Mouse (Mus musculus) mature B cell (primary cell): ENCODE measurements around the gene Gp9.

Experiments
- in situ Hi-C: fragments of 300-500 bp; cut with MboI; formaldehyde crosslinking; loops from 2 replicates; pipeline ENCODE4 v1.14.3; 2019

Gene Gp9

GRCm38 (mm10) chr6:87777842-87778241, at the start of gene Gp9:
TSS of gene Gp9 (plus strand) at chr6:87778072.
- in situ Hi-C loops: no loop called here

GRCm38 (mm10) chr6:87728102-87728501, 49.8 kb upstream of the Gp9 start:
- in situ Hi-C loops: no loop called here

- in situ Hi-C loops: no loop called here
Observed at GRCm38 (mm10) chr6:87730141-87730540, 47.7 kb upstream of the Gp9 start.

- in situ Hi-C loops: no loop called here
Observed at GRCm38 (mm10) chr6:87730591-87731462, 47.0 kb upstream of the Gp9 start, which contains the start of gene Efcc1. TSS of gene Efcc1 (plus strand) at chr6:87730869.

DNA sequence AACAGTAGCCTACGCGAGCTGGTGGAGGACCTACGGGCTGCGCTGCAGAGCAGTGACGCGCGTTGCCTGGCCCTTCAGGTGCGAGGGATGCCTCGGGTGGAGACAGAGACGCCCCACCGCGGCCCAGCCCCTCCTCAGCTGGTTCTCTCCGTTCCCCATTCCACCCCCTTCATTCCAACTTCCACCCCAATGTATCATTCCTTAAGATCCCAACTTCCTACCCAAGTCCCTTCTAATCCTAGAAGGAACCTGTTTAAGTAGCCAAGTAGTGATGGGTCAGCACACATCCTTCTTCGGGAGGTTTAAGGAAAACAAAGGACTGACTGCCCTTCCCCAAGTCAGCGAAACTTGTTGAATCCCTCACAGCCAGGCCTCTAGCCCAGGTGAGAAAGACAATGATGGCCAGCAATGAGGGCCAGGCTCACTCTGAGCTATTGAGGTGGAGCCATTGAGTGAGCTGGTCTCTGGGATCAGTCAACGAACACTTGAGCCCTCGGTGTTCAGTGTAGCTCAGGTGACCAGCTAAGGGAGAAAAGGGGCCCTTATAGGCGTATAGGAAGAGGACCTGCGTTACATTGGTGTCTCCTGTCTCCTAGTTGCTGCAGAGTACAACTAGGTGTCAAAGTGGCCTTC, 46.3 kb upstream of the Gp9 start:
- in situ Hi-C loops: no loop called here

DNA sequence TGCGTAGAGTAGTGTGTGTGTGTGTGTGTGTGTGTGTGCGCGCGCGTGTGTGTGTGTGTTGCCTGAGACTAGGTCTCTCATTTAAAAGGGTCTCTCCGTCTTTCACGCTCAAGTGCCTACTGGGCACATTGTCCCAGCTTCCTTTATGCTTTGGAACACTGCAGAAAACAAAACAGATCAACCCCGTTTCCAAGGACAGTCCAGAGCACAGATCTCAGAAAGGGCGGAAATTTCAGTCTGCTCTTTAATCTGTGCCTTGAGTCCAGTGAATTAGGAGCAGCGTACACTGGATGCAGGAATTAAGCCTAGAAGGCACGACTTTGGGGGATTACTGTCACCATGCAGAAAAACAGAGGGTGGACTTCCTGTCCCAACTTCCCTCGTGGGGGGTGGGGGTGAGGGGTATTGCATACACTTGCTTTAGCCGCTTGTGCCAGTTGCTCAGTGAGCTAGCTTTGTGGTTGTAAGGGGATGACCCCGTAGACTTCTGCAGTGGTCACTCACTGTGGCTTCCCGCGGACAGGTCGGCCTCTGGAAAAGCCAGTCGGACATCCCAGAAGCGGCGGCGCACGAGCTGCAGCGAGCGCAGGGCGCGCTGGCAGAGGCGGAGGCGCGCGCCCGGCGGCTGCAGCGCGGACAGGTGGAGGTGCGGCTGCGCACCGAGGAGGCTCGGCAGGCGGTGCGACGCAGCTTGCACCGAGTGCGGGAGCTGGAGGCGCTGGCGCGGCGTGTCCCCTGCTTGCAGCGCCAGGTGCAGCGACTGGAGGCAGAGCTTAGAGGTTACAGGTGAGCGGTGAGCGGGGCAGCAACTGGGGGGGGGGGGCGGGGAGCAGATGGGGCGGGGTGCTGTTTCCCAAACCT, 45.5 kb upstream of the Gp9 start:
- in situ Hi-C loops: no loop called here

DNA sequence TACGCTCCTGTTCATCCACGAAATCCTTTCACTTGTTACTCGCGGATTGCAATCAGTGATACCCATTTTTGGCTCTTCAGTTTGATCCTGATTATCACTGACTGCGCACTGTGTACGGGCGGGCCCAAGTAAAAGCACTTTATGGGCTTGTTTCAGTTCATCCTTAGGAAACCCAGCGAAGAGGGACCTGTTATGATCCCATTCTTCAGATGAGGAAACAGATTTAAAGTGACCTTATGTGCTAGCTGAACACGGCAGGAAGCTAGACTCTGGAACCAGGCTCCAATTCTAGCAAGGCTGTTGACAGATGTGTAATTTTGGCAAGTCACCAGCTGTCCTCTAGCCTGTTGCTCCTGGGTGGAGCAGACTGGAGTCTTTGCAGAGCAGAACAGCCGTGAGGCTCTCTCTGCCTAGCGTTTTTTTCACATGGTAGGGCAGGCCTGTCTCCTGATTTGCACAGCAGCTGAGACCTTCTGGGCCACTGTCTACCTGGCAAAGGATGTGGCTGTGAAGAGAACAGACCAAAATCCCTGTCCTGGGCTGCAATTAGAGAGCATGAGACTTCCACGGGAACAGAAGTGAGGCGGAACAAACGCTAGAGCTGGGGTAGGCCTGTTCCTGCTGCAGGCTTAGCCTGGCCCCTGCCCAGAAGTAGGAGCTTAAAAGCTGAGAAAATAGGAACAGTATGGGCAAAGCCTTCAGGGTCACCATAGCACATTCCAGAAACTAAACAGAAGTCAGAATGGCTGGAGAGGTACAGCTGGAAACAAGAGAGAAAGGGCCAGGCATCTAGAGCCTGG, 44.5 kb upstream of the Gp9 start:
- in situ Hi-C loops: no loop called here

DNA sequence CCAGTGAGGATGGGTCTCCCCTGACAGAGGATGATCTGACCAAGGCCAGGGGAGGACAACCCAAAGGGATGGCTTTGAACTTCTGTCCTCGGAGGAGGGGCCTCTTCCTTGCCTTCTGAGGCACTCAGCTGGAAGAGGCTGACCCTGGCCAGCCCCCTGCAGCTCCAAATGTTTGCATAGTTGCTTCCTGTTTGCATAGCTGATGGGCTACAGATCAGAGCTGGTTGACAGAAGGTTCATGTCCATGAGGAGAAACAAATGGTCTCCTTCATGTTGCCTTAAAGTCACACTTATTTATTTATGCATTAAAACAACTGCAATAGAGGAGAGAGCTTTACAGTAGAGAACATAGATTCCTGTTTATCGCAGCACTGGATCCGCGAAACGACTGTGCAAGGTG, 43.7 kb upstream of the Gp9 start:
- in situ Hi-C loops: no loop called here

- in situ Hi-C loops: no loop called here
Observed at GRCm38 (mm10) chr6:87736923-87737322, 40.9 kb upstream of the Gp9 start.

- in situ Hi-C loops: no loop called here
Observed at GRCm38 (mm10) chr6:87737921-87738626, 39.8 kb upstream of the Gp9 start.

- in situ Hi-C loops: no loop called here
Observed at GRCm38 (mm10) chr6:87739898-87740297, 38.0 kb upstream of the Gp9 start.

- in situ Hi-C loops: no loop called here
Observed at GRCm38 (mm10) chr6:87740496-87740895, 37.4 kb upstream of the Gp9 start.

- in situ Hi-C loops: no loop called here
Observed at GRCm38 (mm10) chr6:87741978-87742377, 35.9 kb upstream of the Gp9 start.

GRCm38 (mm10) chr6:87742804-87743203, 35.1 kb upstream of the Gp9 start:
- in situ Hi-C loops: no loop called here

DNA sequence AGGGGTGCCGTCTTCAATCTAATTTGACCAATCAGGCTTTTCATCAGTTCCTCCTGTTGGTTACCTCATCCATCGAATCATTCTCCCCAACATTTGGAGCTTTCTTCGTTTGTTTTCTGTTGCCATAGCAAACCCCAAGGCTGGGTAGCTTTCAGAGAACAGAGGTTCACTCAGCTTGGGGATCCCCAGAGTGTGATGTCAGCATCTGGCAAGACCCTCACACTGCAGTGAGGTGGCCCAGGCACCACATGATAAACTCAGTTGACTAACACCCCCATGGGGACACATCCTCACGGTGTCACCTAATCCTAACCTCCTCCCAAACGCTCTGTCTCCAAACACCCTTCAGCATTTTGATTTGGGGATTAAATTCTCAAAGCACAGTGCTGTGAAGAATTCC, 34.6 kb upstream of the Gp9 start:
- in situ Hi-C loops: no loop called here

- in situ Hi-C loops: no loop called here
Observed at GRCm38 (mm10) chr6:87744632-87745031, 33.2 kb upstream of the Gp9 start.

DNA sequence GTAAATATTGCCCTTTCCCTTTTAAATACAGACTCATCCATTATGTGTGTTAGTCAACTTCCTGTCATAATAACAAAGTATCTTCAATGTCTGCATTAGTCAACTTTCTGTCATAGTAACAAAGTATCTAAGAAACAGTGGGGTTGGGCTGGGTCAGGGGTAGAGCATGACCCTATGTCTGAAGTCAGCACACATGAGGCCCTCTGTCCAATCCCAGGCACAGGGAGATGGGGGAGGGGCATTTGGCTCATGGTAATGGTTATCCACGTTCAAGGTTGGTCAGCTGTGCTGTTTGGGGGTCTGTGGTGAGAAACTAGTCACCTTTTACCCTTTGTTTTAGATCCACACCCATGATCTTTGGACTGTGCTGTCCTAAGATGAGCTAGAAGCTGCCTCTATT, 32.6 kb upstream of the Gp9 start:
- in situ Hi-C loops: no loop called here

GRCm38 (mm10) chr6:87746059-87746458, 31.8 kb upstream of the Gp9 start:
- in situ Hi-C loops: no loop called here

GRCm38 (mm10) chr6:87746849-87747248, 31.0 kb upstream of the Gp9 start:
- in situ Hi-C loops: no loop called here

DNA sequence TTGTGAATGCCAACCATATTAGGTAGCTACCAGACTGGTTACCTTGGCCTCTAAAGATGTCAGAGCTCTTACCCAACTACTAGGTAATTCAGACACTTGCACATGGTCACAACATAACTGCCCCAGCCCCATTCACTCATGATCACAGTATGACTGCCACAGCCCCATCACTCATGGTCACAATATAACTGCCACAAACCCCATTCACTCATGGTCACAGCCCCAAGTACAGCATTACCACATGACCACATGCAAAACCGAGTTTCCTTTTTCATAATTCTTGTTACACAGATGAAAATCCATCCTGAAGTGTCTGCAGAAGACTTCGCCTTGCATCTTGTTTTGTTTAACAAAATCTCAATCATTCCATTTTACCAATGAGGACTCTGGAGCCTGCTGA, 29.8 kb upstream of the Gp9 start:
- in situ Hi-C loops: no loop called here

DNA sequence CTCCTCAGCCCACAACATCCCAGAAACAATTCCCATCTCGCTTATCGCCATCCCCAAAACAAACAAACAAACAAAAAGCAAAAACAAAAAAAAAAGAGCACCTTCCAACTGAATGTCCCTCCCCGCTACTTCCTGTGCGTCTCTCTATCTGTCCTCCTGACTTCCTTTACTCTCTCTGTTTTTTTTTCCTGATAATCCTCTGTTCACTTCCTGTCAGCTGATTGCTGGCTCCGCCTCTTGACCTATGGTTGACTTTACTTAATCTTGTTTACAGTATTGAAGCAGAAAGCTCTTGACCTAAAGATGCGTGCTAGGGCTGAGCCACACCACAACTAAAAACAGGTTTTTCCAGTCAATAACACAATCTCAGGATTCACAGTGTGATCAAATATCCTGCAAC, 29.3 kb upstream of the Gp9 start:
- in situ Hi-C loops: no loop called here
